Mouse (Mus musculus) neural tube, embryonic 13.5 days (tissue): ENCODE measurements around the gene Olfr1287. TPM values are rescaled to one million over a fixed set of nuclear protein-coding genes. Genes with fewer than 3 reads are reported as not detected.

Experiments
- ATAC-seq: fragments of 200-750 bp; cut with Nextera tagmentation; 2 replicates; pipeline ENCODE4 v1.8.0; 2017; ENCODE audit warnings: low read depth, mild to moderate bottlenecking, moderate TSS enrichment, moderate library complexity
- H3K27ac ChIP-seq: fragments of 300-500 bp; sonication (generic); replicated peaks from 2 replicates; pipeline ENCODE4 v1.5.1; 2015; ENCODE audit warnings: moderate library complexity, mild to moderate bottlenecking, inconsistent platforms
- H3K27me3 ChIP-seq: fragments of 300-500 bp; sonication (generic); 2 replicates; pipeline ENCODE4 v1.6.1; 2015; ENCODE audit warnings: mild to moderate bottlenecking, inconsistent platforms
- H3K36me3 ChIP-seq: fragments of 300-500 bp; sonication (generic); 2 replicates; pipeline ENCODE4 v1.6.1; 2015; ENCODE audit warnings: mild to moderate bottlenecking, inconsistent platforms
- H3K4me1 ChIP-seq: fragments of 300-500 bp; sonication (generic); replicated peaks from 2 replicates; pipeline ENCODE4 v1.6.1; 2015; ENCODE audit warnings: inconsistent platforms
- H3K4me2 ChIP-seq: fragments of 300-500 bp; sonication (generic); 2 replicates; pipeline ENCODE4 v1.6.1; 2015; ENCODE audit warnings: inconsistent platforms, mild to moderate bottlenecking, moderate library complexity
- H3K4me3 ChIP-seq: fragments of 300-500 bp; sonication (generic); 2 replicates; pipeline ENCODE4 v1.5.1; 2015; ENCODE audit warnings: mild to moderate bottlenecking, inconsistent platforms
- H3K9ac ChIP-seq: fragments of 300-500 bp; sonication (generic); 2 replicates; pipeline ENCODE4 v1.6.1; 2015; ENCODE audit warnings: moderate library complexity, mild to moderate bottlenecking, inconsistent platforms
- H3K9me3 ChIP-seq: fragments of 300-500 bp; sonication (generic); 2 replicates; pipeline ENCODE4 v1.6.1; 2016; ENCODE audit warnings: inconsistent platforms
- WGBS: fragments of 180-500 bp; shearing (Covaris S2); methylation state at CpG from one replicate; pipeline ENCODE4 v1.1.7; 2015; 5-methylcytosine and 5-hydroxymethylcytosine counted together
- polyA plus RNA-seq: library from polyadenylated mRNA; unstranded; fragments of >200 nt; fragmentation: Nextera tagmentation; extraction: Ambion mirVana; gene quantifications from 2 replicates; pipeline ENCODE4 v1.2.1, GENCODE M21; 2015

Gene Olfr1287
- polyA plus RNA-seq, result not detected in 2 replicates

DNA sequence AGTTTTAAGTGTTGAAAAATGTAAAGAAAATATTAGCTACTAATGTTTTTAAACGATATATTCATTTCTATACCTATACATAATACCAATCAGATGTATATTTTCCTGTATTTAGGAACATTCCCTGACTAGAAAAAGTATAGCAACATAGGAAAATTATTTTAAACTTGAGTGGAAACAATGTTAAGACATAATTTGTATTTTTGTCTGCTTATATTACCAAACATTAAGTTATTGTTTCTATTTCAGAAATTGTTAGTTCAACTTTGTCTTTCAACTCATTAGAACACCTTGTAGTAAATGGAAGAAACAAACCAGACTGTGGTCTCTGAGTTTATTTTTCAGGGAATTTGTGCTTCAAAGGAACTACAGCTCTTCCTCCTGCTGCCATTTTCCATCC lies at the start of gene Olfr1287:
TSS of gene Olfr1287 (plus strand) at position 301 of the 400 bp plus-strand sequence.
- Histone ChIP-seq H3K4me1 (no peaks in the 10 kb centered on the region), H3K27me3 (no peaks in the 10 kb centered on the region), H3K36me3 (no peaks in the 10 kb centered on the region), H3K9me3 (no peaks in the 10 kb centered on the region), H3K4me2 (no peak within 1 kb of the TSS), H3K9ac (no peak within 1 kb of the TSS), H3K4me3 (no peak within 1 kb of the TSS), H3K27ac (no peak within 1 kb of the TSS)
- ATAC-seq, result no peak
- WGBS, result 73% methylated on average over 1 of the region's 1 CpGs

DNA sequence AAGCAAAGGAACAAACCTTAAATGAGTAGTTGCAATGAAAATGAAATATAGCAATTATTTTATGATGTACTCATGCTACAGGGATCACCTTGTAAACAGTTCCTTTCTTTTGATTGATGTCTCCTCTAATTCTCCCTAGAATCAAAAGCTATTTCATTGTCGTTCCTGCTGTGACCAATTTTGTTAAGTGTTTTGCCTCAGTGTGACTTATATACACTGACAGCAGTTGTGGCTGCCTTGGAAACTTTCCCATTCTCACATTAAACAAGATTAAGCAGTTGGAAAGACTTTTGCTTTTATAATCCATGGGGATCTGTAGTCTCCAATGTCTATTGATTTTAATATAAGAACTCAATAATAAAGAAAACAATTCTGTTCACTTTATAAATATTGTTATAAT lies 26.0 kb upstream of the Olfr1287 start, which contains the start of gene Olfr1286:
TSS of gene Olfr1286 (minus strand) at position 185 of the 400 bp plus-strand sequence.
- no peaks in the 10 kb centered on the region for H3K36me3 ChIP-seq
- H3K4me1 ChIP-seq, result no peaks in the 10 kb centered on the region
- H3K4me3 ChIP-seq, result no peak within 1 kb of the TSS
- ATAC-seq, result no peak
- 63% methylated on average over 1 of the region's 1 CpGs for WGBS
- no peak within 1 kb of the TSS for H3K4me2 ChIP-seq
- H3K27ac ChIP-seq, result no peak within 1 kb of the TSS
- H3K9ac ChIP-seq, result no peak within 1 kb of the TSS
- no peaks in the 10 kb centered on the region for H3K27me3 ChIP-seq
- H3K9me3 ChIP-seq, result no peaks in the 10 kb centered on the region

DNA sequence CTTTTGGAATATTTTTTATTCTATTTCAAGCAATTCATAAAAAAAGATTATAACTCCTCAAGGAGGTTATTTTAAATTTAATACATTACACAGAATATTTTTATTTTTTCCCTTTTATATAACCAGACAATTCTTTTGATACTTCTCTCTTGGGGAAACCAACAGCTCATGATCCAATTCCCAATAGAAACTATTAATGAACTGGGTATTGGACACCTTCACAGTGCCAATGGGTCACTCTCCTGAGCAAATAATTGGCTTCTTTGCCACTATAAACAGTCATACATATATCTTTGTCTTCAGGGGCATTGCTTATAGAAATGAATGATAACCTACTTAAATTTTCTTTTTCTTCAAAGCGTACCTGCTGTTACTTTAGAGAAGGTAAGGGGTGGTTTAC lies 24.9 kb downstream of the Olfr1287 start, which contains the start of gene Olfr1288:
TSS of gene Olfr1288 (plus strand) at position 301 of the 400 bp plus-strand sequence.
- no peak within 1 kb of the TSS for H3K27ac ChIP-seq
- H3K36me3 ChIP-seq, result no peaks in the 10 kb centered on the region
- ATAC-seq, result no peak
- H3K9me3 ChIP-seq, result no peaks in the 10 kb centered on the region
- H3K4me1 ChIP-seq, result no peaks in the 10 kb centered on the region
- H3K9ac ChIP-seq, result no peak within 1 kb of the TSS
- 100% methylated on average over 1 of the region's 1 CpGs for WGBS
- H3K4me2 ChIP-seq, result no peak within 1 kb of the TSS
- H3K4me3 ChIP-seq, result no peak within 1 kb of the TSS
- no peaks in the 10 kb centered on the region for H3K27me3 ChIP-seq

DNA sequence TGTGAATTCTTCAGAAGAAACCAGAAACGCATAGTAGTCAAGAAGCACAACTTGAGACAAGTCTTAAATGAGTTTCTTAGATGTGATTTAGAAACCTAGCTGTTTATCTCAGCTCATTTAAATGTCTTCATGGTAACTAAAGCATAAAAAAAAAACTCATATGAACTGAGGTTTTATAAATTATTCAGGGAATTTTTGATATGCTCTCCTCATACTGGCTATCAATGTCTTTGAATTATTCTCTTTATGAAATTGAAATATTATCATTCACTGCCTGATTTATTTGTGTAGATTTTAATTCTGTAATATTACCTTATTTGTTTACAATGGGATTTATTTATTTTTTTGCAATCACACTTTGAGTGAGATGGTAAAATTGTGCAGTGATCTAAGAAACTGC lies 31.6 kb downstream of the Olfr1287 start, which contains the start of gene Olfr1289:
TSS of gene Olfr1289 (plus strand) at position 301 of the 400 bp plus-strand sequence.
- Histone ChIP-seq H3K36me3 (no peaks in the 10 kb centered on the region), H3K9me3 (no peaks in the 10 kb centered on the region), H3K27ac (no peak within 1 kb of the TSS), H3K27me3 (no peaks in the 10 kb centered on the region), H3K4me1 (no peaks in the 10 kb centered on the region), H3K9ac (no peak within 1 kb of the TSS), H3K4me2 (no peak within 1 kb of the TSS), H3K4me3 (no peak within 1 kb of the TSS)
- no peak for ATAC-seq
- 89% methylated on average over 1 of the region's 1 CpGs for WGBS

DNA sequence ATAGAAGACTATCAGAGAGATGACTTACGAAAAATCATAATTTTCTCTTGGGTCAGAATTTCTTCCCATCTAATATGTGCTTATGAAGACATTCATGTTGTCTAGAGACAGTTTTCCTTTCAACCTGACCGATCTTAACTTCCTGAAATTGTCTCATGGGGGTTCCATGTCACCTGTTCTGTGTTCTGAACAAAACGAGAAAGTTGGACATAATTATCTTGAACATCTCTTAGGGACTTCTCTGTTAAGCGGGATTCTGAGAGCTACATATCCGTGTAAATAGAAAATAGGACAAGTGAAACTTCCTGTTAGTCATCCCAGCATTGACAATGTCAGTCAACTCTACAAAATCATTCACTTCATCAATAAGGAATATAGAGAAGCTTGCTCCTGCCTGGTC lies 44.8 kb downstream of the Olfr1287 start, which contains the start of gene Olfr1290:
TSS of gene Olfr1290 (minus strand) at position 101 of the 400 bp plus-strand sequence.
- Histone ChIP-seq H3K9me3 (no peaks in the 10 kb centered on the region), H3K4me1 (no peaks in the 10 kb centered on the region), H3K4me2 (no peak within 1 kb of the TSS), H3K27me3 (no peaks in the 10 kb centered on the region), H3K27ac (no peak within 1 kb of the TSS), H3K9ac (no peak within 1 kb of the TSS), H3K4me3 (no peak within 1 kb of the TSS), H3K36me3 (no peaks in the 10 kb centered on the region)
- no peak for ATAC-seq
- WGBS, result 85% methylated on average over 5 of the region's 5 CpGs

DNA sequence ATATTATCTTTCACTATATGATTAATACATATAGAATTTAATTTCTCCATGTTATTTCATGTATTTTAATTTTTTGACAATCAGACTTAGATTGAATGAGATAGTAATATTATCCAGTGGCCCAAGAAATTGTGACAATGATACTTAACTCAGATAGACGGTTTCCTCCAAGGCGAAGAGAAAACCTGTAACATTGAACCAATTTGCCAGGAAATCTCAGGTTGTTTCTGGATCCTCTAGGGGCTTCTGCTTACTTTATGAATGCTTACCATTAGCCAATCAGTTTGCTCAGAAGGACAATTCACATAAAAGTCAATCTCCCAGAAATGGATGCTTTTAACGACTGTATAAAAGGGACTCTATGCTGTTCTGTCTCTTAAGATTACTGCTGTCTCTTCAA lies 47.9 kb downstream of the Olfr1287 start, which contains the start of gene Olfr1291-ps1:
TSS of gene Olfr1291-ps1 (plus strand) at position 301 of the 400 bp plus-strand sequence.
- 91% methylated on average over 3 of the region's 3 CpGs for WGBS
- H3K4me2 ChIP-seq, result no peak within 1 kb of the TSS
- ATAC-seq, result no peak
- H3K27me3 ChIP-seq, result no peaks in the 10 kb centered on the region
- H3K4me1 ChIP-seq, result no peaks in the 10 kb centered on the region
- no peak within 1 kb of the TSS for H3K27ac ChIP-seq
- no peaks in the 10 kb centered on the region for H3K9me3 ChIP-seq
- H3K4me3 ChIP-seq, result no peak within 1 kb of the TSS
- H3K9ac ChIP-seq, result no peak within 1 kb of the TSS
- no peaks in the 10 kb centered on the region for H3K36me3 ChIP-seq

Other genes with a start within 250 kb of the Olfr1287 start
- gene 4930430A15Rik, start 219.5 kb upstream of the Olfr1287 start, polyA plus RNA-seq, result not detected in 2 replicates
- gene Olfr1275, start 213.9 kb upstream of the Olfr1287 start, polyA plus RNA-seq, result not detected in 2 replicates
- gene Olfr1276, start 194.6 kb upstream of the Olfr1287 start, polyA plus RNA-seq, result not detected in 2 replicates
- gene Olfr1277, start 175.0 kb upstream of the Olfr1287 start, polyA plus RNA-seq, result not detected in 2 replicates
- not detected in 2 replicates for gene Olfr1278, start 159.0 kb upstream of the Olfr1287 start, polyA plus RNA-seq
- not detected in 2 replicates for gene Olfr1279, start 148.5 kb upstream of the Olfr1287 start, polyA plus RNA-seq
- gene Olfr1280, start 135.1 kb upstream of the Olfr1287 start, polyA plus RNA-seq, result not detected in 2 replicates
- not detected in 2 replicates for gene Olfr1281, start 122.6 kb upstream of the Olfr1287 start, polyA plus RNA-seq
- not detected in 2 replicates for gene Olfr1282, start 113.1 kb upstream of the Olfr1287 start, polyA plus RNA-seq
- not detected in 2 replicates for gene Olfr1283, start 82.4 kb upstream of the Olfr1287 start, polyA plus RNA-seq
- not detected in 2 replicates for gene Olfr1284, start 73.6 kb upstream of the Olfr1287 start, polyA plus RNA-seq
- gene Olfr1286, start 26.0 kb upstream of the Olfr1287 start, polyA plus RNA-seq, result not detected in 2 replicates
- gene Olfr1288, start 25.0 kb downstream of the Olfr1287 start, polyA plus RNA-seq, result not detected in 2 replicates
- not detected in 2 replicates for gene Olfr1289, start 31.7 kb downstream of the Olfr1287 start, polyA plus RNA-seq
- not detected in 2 replicates for gene Olfr1290, start 44.7 kb downstream of the Olfr1287 start, polyA plus RNA-seq
- not detected in 2 replicates for gene Olfr1291-ps1, start 48.0 kb downstream of the Olfr1287 start, polyA plus RNA-seq
- gene Olfr1293-ps, start 76.1 kb downstream of the Olfr1287 start, polyA plus RNA-seq, result not detected in 2 replicates
- not detected in 2 replicates for gene Olfr1294, start 91.1 kb downstream of the Olfr1287 start, polyA plus RNA-seq
- gene Olfr1295, start 120.5 kb downstream of the Olfr1287 start, polyA plus RNA-seq, result not detected in 2 replicates
- gene Olfr1297, start 177.4 kb downstream of the Olfr1287 start, polyA plus RNA-seq, result not detected in 2 replicates
- not detected in 2 replicates for gene Olfr1298, start 200.1 kb downstream of the Olfr1287 start, polyA plus RNA-seq
- not detected in 2 replicates for gene Olfr1299, start 212.3 kb downstream of the Olfr1287 start, polyA plus RNA-seq